Mouse (Mus musculus) heart, postnatal 0 days (tissue): ENCODE measurements around the gene AU018091.

Experiments used
- CTCF ChIP-seq: IDR thresholded peaks from 2 replicates; pipeline ENCODE4 v1.5.1; 2016; ENCODE audit warnings: antibody characterized with exemption, control low read depth, low read depth
- EP300 ChIP-seq: IDR thresholded peaks from 2 replicates; pipeline ENCODE4 v1.6.1; 2016; ENCODE audit warnings: antibody characterized with exemption, low read depth

GRCm38 (mm10) chr7:3198884-3199283 is 29.9 kb upstream of the AU018091 start:
- no peak for TF ChIP-seq CTCF
- no peak for TF ChIP-seq EP300
